In genomic region chr2:103706226-103706625, GRCm38 (mm10) we compare ENCODE assay signal across 8 mouse cellular contexts. TPM values are rescaled to one million over a fixed set of nuclear protein-coding genes. Genes with fewer than 3 reads are reported as not detected.
DNase-seq lines count a peak whose midpoint lies in the region; ATAC-seq and TF ChIP-seq lines count a peak whose summit lies in the region.

No protein-coding gene starts in this region.

- peak; percentile 35 for ATAC-seq in lung, embryonic 14.5 days (ENCODE audit: insufficient read depth)

- intact Hi-C loops in heart, postnatal 36 days (cut with DNase I): no loop called here

- peaks cover 0 to 18% of the 10 kb centered on the region in 2 experiments; a peak in 3 of 4 replicates for H3K4me1 ChIP-seq in MEL (ENCODE audit: control insufficient read depth in 1 of 2, insufficient read depth in 2 of 2, low read length in 2 of 2)
- H3K4me1 ChIP-seq in lung, embryonic 14.5 days (ENCODE audit: insufficient read depth): peaks cover 9% of the 10 kb centered on the region; the same call in 1 of the 2 replicates

- no peak overlapping the region for H3K4me2 ChIP-seq in lung, embryonic 14.5 days

- no peaks in the 10 kb centered on the region for H3K79me2 ChIP-seq in MEL (ENCODE audit: control insufficient read depth, insufficient read depth, low read length, poor library complexity)

- H3K9me3 ChIP-seq in MEL (replicated peaks; ENCODE audit: insufficient read depth, low read length): no peaks in the 10 kb centered on the region
- no peaks in the 10 kb centered on the region for H3K9me3 ChIP-seq in lung, embryonic 14.5 days (ENCODE audit: low read depth, low read length)

- TF ChIP-seq EP300 in MEL (IDR thresholded peaks at IDR 0.05; ENCODE audit: low read depth in 1 of 2, low read length in 2 of 2): no peak

- TF ChIP-seq CTCF in MEL (IDR thresholded peaks at IDR 0.05 in 2 of 3, conservative IDR thresholded peaks at IDR 0.05 in 1 of 3; ENCODE audit: control insufficient read depth in 1 of 3, insufficient read depth in 1 of 3, low read depth in 2 of 3, low read length in 3 of 3, poor library complexity in 1 of 3, severe bottlenecking in 1 of 3): 0 out of 6 replicates have a peak, but pooled peaks of 2 of the 3 experiments have one; percentile 8 to 11
- no peak for TF ChIP-seq CTCF in layer of hippocampus, adult 2 months (conservative IDR thresholded peaks at IDR 0.05)
- TF ChIP-seq CTCF in lung, embryonic 14.5 days (IDR thresholded peaks at IDR 0.05; ENCODE audit: low read depth): no peak

- H3K27me3 ChIP-seq in MEL (ENCODE audit: control insufficient read depth in 1 of 2, insufficient read depth in 2 of 2, low read length in 2 of 2): no peaks in the 10 kb centered on the region
- 0 out of 2 replicates have a peak, but pooled peaks cover 4% of the 10 kb centered on the region for H3K27me3 ChIP-seq in lung, embryonic 14.5 days (ENCODE audit: insufficient read depth, low read length)

- no peak for TF ChIP-seq POLR2A in MEL (IDR thresholded peaks at IDR 0.05; ENCODE audit: control insufficient read depth in 1 of 2, insufficient read depth in 1 of 2, low read depth in 1 of 2, low read length in 2 of 2, poor library complexity in 1 of 2)

- TF ChIP-seq RAD21 in MEL (IDR thresholded peaks at IDR 0.05; ENCODE audit: low read depth, low read length): peak; percentile 3; the same call in 1 of the 2 replicates

- DNase-seq in MEL (ENCODE audit: low read depth, low spot score): peak; percentile 51
- peak; percentile 20 for DNase-seq in cerebellum, adult 11 months
- DNase-seq in forelimb bud, embryonic 11.5 days (ENCODE audit: low read depth, low spot score): peak; percentile 39
- DNase-seq in heart, postnatal 36 days: peak; percentile 58 to 65
- DNase-seq in layer of hippocampus, adult 2 months (ENCODE audit: low spot score in 2 of 2): peak; percentile 47 to 76
- peak; percentile 83 for DNase-seq in lung, embryonic 14.5 days
- DNase-seq in right cerebral cortex, postnatal 14 days: peak; percentile 70
- DNase-seq in thymus, postnatal 25 days: no peak

- H3K9ac ChIP-seq in MEL (ENCODE audit: control insufficient read depth, low read depth, low read length, poor library complexity, severe bottlenecking): no peak overlapping the region
- no peak overlapping the region for H3K9ac ChIP-seq in lung, embryonic 14.5 days

- no peak overlapping the region for H3K27ac ChIP-seq in MEL (ENCODE audit: control insufficient read depth, low read depth, low read length)
- no peak overlapping the region for H3K27ac ChIP-seq in layer of hippocampus, adult 2 months
- no peak overlapping the region for H3K27ac ChIP-seq in lung, embryonic 14.5 days (ENCODE audit: low read depth)

- WGBS in lung, embryonic 14.5 days: 30% methylated on average over 11 of the region's 11 CpGs

- no peak overlapping the region for H3K4me3 ChIP-seq in MEL (ENCODE audit: control insufficient read depth in 1 of 2, insufficient read depth in 1 of 2, low read depth in 2 of 2, low read length in 2 of 2)
- H3K4me3 ChIP-seq in layer of hippocampus, adult 2 months: no peak overlapping the region
- H3K4me3 ChIP-seq in lung, embryonic 14.5 days (ENCODE audit: low read depth, low read length): no peak overlapping the region

- H3K36me3 ChIP-seq in MEL (ENCODE audit: control insufficient read depth in 1 of 2, insufficient read depth in 2 of 2, low read length in 2 of 2): peaks cover 0 to 9% of the 10 kb centered on the region in 2 experiments; a peak in 2 of 4 replicates
- 0 out of 2 replicates have a peak, but pooled peaks cover 19% of the 10 kb centered on the region for H3K36me3 ChIP-seq in lung, embryonic 14.5 days (ENCODE audit: insufficient read depth)

TF ChIP-seq in MEL, 35 proteins besides CTCF, POLR2A, EP300 and RAD21:
- TF ChIP-seq SMC3 (IDR thresholded peaks at IDR 0.05; ENCODE audit: low read depth, low read length) (peak; percentile 42), CHD1 (IDR thresholded peaks at IDR 0.05; ENCODE audit: low read depth, low read length) (no peak), ETS1 (IDR thresholded peaks at IDR 0.05; ENCODE audit: low read depth, low read length) (peak; percentile 48; the same call in 1 of the 2 replicates)
TF ChIP-seq in MEL: peak in this region for 2.

RNA-seq across cellular contexts. Expression of gene Nat10, which starts 54.8 kb away (rescaled TPM):
- total RNA-seq in MEL (2012; rRNA removed): 53.9 and 74.7 TPM in 2 replicates
- 100 to 1,000 TPM in 1 of 2 experiments, not detected in 1; 107 TPM for polyA plus RNA-seq in MEL (2012; ENCODE audit: insufficient read depth in 1 of 2, insufficient read length in 2 of 2, low read depth in 1 of 2, low replicate concordance in 2 of 2, missing spikeins in 1 of 2)
- total RNA-seq in heart, postnatal 36 days (2021): 10 to 100 TPM; 13.3 to 16.2 TPM
- 10 to 100 TPM; 36.7 to 38.5 TPM for total RNA-seq in layer of hippocampus, adult 2 months (2021)
- polyA plus RNA-seq in lung, embryonic 14.5 days (2014; fragmentation: Nextera tagmentation; extraction: Ambion mirVana): 31.7 and 35.6 TPM in 2 replicates

Comparison
In these comparisons a context has a peak if more than half of its experiments do, and no peak if none do; other contexts are left out.
1. CTCF ChIP-seq: peak in MEL (2 of 3); none in layer of hippocampus, adult 2 months (single experiment) and lung, embryonic 14.5 days (single experiment).